Mouse (Mus musculus) erythroblast, adult 5-6 weeks (primary cell): ENCODE results near the gene 3110040N11Rik. TPM values are rescaled to one million over a fixed set of nuclear protein-coding genes. Genes with fewer than 3 reads are reported as not detected.
"Not testable (repeated sequence)": the region's sequence is repeated elsewhere in the genome, so short reads cannot be mapped to it uniquely, and the experiment has no call there.

ENCODE experiments used
- ATAC-seq: replicated peaks from 2 replicates; pipeline ENCODE4 v1.8.0; 2016; ENCODE audit warnings: moderate number of reproducible peaks, mild to moderate bottlenecking, moderate TSS enrichment, inconsistent platforms; ENCODE audit not compliant: poor library complexity, low FRiP score, severe bottlenecking
- total RNA-seq, 2 experiments: library from RNA; stranded (forward) in 1 of 2; stranded (reverse) in 1 of 2; fragments of 150-400 nt in 1 of 2; fragments of 200-764, 138-1000 nt in 1 of 2; gene quantifications; 2 replicates each; pipeline versions ENCODE4 v1.2.3 to v1.2.4; 2015 to 2017; ENCODE audit warnings: low replicate concordance in 2 of 2

The 3110040N11Rik gene
- 29.3 TPM in 1 of 2 replicates, not detected in the other for total RNA-seq (2015; ENCODE audit: low replicate concordance)
- total RNA-seq (2017; ENCODE audit: low replicate concordance), result 0.51 and 28.7 TPM in 2 replicates

DNA sequence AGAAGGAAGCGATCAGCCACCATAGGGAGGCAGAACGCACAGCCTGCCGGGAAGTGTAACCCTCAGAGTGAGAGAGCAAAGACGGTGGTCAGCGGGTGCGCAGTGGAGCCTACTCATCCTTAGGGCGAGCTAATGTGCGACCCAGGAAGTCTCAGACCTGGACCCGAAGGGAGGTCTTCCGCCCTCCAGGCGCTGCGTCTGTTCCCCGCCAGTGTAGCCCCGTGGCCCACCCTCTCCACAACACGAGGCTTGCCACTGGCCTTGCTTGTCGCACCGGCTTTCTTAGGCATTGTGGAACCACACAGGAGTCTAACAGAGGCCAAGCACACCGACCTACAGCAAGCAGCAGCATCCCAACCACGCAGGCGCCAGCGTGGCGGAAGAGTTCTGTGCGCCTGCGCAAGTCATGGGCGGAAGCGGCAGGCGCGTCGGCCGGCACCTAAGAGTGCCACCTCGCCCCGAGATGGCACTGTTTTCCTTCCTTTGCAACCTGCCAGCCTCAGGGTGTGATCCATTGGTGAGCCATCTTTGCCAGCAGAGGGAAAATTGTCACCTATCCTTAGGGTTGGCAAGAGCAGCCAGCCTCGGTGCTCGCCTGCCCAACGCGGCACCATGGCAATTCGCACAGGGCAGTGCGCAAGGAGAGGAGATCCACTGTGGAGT lies at the start of gene 3110040N11Rik:
TSS of gene 3110040N11Rik (minus strand) at position 384 of the 663 bp plus-strand sequence.
- ATAC-seq, result peak; percentile 97

DNA sequence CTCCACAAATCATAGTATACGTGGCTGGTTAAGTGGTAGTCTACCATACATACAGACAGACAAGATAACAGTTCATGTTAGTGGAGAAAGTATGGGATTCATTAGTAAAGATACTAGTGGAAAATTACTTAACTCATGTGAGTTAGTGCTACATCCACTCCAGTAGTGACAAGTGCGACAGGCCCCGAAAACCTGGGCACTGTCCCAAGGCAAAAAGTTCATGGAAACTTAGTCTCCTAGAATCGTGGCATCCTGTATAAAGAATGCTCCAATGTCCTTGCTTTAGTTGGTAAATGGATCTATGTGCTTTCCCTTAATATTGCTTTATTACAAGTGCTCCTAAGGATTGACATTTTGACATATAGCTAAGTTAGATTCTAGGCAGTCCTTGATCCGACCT lies 48.5 kb upstream of the 3110040N11Rik start:
- ATAC-seq, result not testable (repeated sequence)

- ATAC-seq, result no peak
These were observed 46.2 kb upstream of the 3110040N11Rik start for GRCm38 (mm10) chr7:81835430-81835829.

DNA sequence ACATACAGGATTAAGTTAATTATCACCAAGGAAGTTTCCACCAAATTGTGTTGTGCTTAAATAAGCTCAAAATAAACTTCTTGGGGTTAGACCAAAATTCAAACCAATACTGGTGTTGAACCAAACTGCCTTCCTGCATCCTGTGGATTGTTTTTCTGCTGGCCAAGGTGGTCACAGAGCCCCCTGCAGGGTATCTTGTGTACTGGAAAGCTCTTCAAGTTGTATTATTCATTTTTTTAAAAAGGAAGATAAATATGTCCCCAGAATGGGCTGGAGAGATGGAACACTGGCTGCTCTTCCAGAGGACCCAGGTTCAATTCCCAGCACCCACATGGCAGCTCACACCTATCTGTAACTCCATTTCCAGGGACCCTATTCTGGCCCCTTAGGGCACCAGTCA lies 45.6 kb upstream of the 3110040N11Rik start:
- no peak for ATAC-seq

DNA sequence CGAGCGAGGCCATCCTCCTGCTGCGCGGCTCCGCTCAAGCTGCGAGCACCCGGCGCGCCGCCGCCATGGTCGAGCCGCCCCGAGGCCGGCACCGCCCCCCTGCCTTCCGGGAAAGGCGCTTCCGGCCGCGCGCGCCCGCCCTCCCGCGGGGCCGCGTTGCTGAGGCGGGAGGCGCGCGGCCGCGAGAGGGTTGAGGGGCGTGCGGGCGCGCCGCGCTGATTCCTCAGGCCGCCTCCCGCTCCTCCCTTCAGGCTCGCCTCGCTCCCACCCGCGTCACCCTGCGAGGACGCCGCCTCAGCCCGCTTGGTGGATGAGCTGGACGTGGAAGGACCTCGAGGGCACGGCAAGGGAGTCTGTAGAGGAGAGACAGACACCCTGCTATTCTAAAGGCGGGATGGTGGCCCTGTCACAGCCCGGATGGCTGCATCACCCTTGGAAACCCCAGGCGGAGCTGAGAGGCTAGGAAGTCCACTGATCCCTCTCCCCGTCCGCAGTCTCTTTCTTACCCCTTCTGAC lies 40.2 kb upstream of the 3110040N11Rik start, which contains the start of gene Btbd1:
TSS of gene Btbd1 (minus strand) at position 53 of the 516 bp plus-strand sequence.
- peak; percentile 71 for ATAC-seq

GRCm38 (mm10) chr7:81828681-81829378 lies 39.6 kb upstream of the 3110040N11Rik start:
- ATAC-seq, result peak; percentile 60

GRCm38 (mm10) chr7:81827806-81828667 lies 38.8 kb upstream of the 3110040N11Rik start:
- ATAC-seq, result no peak

DNA sequence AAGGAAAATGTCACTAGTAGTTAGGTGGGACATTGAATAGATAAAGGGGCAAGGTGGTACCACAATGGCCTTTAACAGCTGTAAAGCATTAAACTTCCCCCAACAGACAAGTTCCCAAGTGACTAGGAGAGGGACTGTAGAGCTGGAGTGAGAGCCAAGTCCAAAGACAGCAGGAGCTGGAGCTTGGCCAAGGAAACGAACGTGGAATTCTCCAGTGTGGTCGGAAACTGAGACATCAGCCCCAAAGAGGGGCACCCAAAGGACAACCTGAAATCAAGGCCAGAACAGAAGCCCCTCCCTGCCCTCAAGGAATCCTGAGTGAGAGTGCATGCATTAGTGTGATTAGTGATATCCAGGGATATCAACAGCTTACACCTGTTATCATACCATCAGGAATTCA lies 36.1 kb upstream of the 3110040N11Rik start:
- ATAC-seq, result no peak

GRCm38 (mm10) chr7:81824906-81825305 lies 35.6 kb upstream of the 3110040N11Rik start:
- no peak for ATAC-seq

DNA sequence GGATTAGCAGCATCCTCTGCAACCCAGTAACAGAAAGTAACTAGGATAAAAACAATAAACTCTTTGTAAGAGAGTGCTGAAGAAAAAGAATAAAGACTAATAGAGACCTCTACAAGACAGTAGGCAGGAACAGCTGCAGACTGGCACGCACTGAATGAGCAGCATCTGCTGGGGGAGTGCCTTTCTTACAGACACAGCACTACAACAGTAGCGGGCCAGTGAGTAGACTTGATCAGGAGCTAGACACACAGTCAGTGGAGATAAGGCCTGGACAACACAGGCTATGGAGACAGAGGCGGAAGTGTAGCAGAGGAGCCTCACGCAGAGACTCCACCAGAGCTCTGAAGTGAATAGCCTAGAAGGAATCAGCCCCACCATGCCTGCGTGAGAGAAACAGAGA lies 16.8 kb upstream of the 3110040N11Rik start:
- no peak for ATAC-seq

GRCm38 (mm10) chr7:81788536-81788935 lies 742 bp downstream of the 3110040N11Rik start:
- ATAC-seq, result peak; percentile 41; the same call in 1 of the 2 replicates

GRCm38 (mm10) chr7:81777667-81778218 lies 11.5 kb downstream of the 3110040N11Rik start:
- no peak for ATAC-seq

DNA sequence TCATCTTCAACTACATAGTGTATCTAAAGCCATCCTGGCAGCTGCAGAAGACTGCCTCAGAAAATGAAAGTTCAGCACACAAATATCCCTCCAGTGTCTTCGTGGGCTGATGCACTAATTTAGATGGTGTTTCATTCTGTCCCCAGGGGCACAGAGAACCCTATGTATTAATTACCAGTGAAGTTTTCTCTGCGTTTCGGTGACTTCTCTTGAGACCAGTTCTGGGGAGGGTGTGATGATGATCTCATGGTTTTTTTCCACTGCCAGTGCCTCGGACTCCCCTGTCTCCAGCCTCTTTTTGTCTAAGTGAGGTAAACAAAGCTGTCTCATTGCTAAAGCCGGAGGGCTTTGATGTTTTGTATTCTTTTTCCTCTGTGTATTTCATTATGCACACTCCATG lies 14.0 kb downstream of the 3110040N11Rik start:
- no peak for ATAC-seq

DNA sequence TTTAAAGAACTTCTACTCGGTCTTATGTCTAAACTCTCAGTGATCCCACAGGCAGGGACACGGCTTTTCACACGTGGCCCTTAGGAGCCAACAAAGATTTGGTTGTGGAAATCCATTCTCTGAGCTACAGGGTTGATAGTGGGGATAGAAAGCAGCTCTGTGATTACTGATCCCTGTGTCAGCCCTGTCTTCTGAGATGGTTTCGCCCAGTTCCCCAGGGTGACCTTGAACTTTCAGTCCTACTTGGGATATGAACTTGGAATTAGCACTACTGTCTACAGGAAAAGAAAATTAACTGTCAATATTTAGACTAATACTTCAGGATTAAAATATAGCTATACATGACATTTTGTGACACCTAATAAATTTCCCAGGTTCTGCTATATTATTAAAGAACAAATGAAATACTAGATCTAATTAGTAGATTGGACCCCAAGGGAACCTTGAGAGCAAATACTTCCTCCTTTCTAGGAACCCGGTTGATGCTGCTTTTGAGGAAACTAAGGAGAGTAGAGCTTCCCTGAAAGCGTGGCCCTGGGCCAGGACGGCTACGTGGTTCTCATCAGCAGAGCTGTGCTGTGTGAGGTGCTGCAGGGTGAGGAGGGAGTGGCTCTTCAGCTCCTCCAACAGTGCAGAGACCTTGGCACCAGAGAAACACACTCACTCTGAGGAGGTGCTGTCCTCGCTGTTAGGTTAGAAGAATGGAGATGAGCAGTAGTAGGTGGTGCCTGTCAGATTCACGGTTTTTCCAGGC lies 16.3 kb downstream of the 3110040N11Rik start:
- ATAC-seq, result no peak

- ATAC-seq, result peak; percentile 65
These were observed 26.0 kb downstream of the 3110040N11Rik start for GRCm38 (mm10) chr7:81763110-81763845.

DNA sequence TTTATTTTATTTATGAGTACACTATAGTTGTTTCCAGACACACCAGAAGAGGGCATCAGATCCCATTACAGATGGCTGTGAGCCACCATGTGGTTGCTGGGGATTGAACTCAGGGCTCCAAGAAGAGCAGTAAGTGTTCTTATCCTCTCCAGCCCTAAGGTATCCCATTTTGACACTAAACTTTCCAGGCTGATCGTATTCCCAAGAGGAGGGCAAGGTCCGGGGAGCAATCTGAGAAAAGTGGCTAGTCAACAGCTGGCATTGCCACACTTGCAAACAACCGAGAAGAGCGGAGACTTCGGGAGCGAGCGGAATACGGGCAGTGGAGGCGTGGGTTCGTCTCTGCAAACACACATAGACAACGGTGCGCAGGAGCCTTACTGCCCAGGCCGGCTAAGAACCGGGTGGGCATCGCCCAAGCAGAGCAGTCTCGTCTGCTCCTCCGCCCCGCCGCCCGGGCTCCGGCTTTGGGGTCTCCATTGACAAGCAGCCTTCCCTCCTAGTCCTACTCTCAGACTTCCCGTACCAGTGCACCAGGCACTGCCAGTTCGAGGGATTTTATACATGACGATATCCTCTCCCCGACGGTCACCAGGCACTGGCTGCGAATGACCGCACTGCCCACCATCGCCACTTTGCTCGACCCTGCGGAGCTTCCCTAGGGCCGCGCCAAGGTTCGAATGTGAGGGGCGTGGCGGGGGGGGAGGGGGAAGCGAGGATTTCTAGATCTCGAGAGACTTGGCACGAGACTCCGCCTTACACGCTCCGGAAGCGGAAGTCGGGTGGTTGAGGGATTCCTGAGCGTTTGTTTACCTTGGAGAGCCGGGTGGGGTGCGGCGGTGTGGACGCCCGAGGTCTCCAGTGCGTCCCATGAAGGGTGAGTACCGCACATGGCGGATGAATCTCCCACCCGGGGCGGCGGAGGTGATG lies 26.8 kb downstream of the 3110040N11Rik start, which contains the start of gene Ramac:
TSS of gene Ramac (plus strand) at position 746 of the 930 bp plus-strand sequence.
- peak; percentile 98 for ATAC-seq

DNA sequence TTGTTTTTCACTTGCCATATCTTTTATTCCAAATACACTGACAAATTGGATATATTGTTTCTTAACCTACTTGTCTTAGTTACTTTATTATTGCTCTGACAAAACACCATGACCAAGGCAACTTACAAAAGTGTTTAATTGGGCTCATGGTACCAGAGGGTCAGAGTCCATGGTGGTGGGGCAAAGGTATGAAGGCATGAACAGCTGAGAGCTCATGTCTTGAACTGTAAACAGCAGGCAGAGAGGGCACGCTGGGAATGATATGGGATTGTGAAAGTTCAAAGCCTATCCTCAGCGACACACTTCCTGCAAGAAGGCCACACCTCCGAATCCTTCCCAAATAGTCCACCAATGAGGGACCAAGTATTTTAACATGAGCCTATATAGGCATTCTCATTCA lies 41.3 kb downstream of the 3110040N11Rik start:
- no peak for ATAC-seq
